Mouse (Mus musculus): ENCODE data around the gene Btc.

Btc gene

DNA sequence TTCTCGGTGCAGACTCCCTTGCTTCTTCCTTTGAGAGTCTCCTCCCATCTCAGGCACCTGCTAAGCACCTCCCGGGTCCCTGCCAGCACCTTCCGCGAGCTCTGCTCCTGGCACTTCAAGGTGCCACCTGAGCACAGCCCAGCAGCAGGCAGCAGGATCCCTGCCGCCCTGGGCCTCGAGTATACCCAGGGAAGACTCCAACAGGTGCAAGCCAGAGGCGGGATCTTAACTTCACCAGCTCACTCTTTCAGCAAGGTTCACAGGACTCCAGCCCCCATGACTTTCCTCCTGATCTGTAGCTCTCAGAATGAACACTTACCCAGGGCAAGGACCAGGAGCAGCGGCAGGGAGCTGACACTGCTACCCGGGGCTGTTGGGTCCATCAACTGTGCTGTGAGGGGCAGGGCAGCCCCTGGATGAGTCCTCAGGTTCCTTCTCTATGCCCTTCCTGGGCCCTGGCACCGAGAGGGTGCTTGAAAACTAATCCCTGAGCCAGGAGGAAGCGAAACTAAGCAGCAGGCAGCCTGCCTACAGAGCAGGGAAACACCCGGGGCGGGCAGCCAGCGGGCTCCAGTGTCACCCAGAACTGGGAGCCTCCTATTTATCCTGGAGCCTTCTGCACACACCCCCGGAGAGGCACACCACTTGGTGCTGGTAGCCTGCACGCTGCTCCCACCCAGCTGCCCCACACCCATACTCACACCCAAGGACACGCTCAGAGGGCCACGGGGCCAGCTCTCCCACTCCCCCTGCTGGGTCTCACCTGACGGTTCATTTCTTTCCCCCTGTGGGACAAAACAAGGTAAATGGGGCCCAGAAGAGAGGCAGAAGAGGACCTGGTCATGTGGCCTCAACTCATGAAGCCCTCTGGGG, at the start of gene Btc:
Gene Btc (minus strand): TSS at position 656 of the 873 bp plus-strand sequence.
- DNase-seq (ENCODE audit: low spot score): peak; percentile 31

DNA sequence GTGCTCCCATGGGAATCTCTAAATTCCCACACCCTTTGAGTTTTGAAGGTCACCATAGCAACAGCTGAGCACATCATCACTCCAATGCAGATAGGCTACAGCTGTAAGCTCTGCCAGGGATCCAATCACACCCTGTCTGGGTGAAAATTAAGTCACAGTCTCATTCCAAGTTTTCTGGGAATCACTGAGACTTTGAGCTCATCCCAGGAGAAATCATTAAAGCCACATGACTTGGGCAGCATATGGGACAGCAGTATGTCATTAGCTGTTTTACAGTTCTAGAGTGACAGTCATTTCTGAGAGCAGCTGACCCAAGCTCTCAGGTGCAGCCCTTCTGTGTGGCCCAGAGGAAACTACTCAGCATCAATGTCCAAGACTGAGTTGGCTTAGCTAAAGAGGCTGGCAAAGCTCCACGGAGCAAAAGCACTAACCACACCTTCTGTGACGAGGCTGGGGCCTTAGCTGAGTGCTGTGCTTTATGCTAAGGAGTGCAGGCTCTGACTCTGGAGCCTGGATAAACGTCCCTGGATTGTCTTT, 42.3 kb upstream of the Btc start:
- no peak for DNase-seq (ENCODE audit: low spot score)

DNA sequence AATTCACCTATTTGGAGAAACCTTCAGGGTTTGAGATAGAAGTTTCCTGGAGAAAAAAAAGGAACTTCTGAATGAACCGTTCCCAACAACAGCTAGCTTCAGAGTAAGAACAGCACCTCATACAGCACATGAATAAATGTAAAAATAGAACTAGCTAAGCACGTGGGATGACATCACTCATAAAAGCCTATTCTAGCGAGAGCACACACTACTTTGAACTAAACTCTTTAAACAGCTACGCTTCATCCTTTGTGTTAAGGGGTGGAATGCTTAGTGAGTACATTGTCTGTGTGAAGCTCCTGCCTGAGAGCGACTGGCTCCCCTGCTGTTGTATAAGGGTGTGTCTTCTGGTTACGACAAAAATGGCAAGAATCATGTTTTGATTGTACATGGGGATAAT, 33.8 kb upstream of the Btc start:
- DNase-seq (ENCODE audit: low spot score): no peak

DNA sequence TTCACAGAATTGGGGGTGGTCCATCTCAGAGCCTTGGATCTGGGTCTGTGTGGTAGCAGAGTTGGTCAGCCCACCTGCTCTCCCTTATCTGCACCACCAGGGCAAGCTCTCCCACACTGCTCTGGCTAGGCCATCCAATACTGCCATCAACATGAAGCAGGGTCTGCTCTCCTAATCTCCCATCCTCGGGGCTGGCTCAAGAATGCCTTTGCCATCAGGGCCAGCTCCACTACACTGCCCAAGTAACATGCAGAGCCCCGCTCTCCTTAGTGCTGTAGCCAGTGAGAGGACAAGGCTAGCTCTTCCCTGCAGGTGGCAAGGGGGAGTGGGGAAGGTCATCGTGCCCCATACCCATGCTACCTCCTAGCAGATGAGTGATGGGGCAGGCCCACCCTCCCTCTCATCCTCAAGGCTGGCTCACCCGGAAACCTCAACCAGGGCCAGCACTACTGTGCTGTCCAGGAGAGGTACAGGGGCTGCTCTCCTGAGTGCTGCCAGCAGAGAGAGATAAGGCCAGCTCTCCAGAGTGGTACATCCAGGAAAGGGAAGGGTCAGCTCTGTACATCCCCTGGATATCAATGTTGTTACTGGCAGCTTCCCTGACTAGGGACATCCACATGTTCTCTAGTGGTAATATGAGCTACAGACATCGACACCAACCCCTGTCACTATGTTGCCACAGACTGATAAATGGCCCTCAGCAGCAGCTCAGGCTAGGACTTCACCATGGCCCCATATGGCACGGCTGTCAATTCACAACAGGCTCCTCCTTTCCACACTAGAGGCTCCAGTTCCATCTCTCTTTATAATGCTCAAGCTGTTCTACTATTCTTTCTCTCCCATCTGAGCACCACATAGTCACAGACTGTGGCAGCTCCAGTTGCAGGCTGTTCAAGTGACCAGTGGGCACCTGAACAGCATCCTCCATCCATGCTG, 32.2 kb upstream of the Btc start:
- DNase-seq (ENCODE audit: low spot score): no peak

DNA sequence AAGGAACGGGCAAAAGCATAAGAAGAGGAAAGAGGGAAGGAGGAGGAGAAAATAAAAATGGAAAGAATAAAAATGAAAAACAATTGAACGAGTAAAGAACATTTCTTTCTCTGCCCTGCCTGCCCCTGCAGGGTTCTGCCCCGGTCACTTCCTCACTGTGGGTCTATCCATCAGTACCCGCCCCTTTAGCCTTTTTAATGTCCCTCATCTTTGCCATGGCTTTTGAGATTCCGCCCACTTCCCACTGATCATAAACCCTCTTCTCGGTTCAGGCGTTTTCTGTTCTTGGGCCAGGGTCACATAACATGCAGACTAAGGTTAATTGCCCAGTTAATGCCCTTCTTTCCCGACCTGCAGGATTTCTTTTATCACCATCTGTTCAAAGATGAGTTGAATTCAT, 25.8 kb upstream of the Btc start:
- DNase-seq (ENCODE audit: low spot score): no peak

DNA sequence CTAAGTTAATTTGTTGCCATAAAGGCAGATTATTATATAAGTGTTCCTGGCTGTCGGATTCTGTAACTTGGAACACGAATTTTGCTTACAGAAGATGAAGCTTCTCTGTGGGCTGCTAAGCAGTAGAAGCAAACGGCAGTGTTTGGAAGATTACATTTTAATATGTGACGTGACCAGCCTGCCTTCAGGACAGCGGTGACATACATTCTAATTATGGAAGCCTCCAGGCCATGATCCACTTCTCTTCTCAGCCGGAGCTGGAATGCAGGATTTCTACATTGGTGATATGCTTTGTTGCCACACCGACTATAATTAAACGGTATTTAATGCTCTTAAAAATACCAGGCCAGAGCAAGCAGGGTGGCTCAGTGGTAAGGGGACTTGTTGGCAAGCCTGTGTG, 11.0 kb upstream of the Btc start:
- no peak for DNase-seq (ENCODE audit: low spot score)

DNA sequence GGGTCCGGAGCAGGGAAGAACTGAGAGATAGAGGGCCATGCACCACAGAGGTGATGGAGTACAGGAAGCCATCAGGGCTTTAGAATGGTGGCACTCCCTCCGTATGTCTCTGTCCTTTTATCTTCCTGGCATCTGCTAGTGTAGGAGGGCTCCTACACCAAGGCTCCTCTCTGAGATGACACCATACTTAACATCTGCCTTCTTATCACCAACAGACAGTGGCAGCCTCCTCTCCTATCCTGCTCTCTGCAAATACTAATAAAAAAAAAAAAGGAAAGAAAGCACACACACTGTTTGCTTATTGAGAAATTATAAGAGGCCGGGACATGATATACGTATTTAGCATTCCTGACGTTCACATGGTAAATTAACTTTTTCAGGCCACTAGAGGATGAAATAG, 1.5 kb upstream of the Btc start:
- no peak for DNase-seq (ENCODE audit: low spot score)

DNA sequence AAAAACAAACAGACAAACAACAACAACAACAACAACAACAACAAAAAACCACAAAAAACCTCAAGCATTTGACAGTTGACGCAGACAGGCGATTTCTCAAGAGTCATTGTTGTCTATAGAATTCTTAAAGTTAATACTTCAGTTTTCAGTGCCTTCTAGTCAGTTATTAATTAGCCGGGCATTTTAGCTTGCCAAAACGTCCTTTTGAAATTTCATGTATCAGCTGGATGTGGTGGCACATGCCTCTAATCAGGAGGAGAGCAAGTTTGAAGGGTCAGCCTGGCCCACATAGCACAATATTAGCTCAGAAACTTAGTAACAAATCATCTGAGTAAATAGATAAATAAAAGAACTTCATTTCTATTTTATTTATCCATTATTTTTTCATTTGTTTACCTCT, 487 bp upstream of the Btc start:
- no peak for DNase-seq (ENCODE audit: low spot score)

DNA sequence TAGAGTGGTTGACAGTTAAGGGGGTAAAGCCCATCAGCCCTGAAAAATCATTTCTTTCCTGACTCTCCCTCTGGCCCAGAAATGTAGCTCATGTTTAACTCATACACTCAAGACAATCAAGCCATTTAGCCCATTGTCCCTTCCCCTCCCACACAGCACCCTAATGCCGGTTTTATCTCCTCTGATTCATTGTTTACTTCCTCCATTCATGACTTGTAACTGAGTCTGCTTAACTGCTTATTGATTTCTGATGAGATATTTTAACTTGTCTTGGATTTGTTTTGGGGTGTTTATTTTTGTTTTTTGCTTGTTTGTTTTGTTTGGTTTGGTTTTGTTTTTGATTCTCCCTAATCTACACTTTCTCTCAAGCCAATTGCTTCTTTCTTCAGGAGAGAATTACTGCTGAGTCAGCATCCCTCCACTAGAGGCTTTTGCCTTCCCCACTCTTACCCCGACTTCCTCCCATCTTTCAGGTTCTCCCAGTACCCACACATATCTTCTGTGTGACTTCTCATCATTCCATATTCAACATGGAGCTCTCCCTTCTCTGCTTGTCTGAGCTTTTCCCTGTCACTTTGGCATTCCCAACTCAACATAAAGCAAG, 2.2 kb downstream of the Btc start:
- no peak for DNase-seq (ENCODE audit: low spot score)

DNA sequence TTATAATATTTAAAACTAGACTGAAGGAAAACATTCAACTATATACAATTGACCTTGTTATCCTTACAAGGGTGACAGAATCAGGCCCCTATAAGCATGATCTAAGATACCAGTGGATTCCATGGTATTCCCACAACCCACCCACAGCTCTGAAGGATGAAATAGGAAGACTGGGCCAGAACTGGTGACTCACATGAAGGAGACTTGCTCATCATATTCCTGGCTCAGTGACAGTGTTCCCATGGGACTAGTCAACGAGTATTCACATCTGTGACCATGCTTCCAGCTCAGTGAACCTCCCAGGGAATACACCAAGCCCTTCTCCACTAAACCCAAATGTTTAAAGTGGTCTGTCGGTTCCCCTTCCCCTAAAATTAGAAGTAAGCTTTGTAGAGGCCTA, 27.3 kb downstream of the Btc start:
- no peak for DNase-seq (ENCODE audit: low spot score)

DNA sequence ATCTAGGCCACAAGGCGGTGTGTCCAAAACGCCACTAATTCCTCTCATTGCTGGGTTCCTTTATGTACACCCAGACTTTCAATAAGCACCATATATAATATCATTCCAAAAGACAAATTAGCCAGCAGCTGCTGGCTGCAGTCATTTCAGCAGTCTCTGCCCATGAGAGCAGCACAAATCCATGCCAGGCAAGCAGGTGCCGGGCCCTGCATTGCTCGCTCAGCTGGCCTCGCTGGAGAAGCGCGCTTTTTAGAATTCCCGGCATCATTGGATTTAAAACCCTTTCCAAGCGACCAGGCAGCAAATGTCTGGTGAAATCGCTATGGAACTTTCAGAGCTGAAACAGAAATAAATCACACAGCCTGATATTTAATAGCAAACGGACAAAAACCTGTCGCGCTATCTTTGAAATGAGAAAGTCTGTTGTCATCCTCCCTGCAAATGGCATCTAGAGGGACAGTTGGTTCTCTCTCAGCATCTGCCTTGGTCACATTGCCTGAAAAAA, 34.7 kb downstream of the Btc start:
- no peak for DNase-seq (ENCODE audit: low spot score)

DNA sequence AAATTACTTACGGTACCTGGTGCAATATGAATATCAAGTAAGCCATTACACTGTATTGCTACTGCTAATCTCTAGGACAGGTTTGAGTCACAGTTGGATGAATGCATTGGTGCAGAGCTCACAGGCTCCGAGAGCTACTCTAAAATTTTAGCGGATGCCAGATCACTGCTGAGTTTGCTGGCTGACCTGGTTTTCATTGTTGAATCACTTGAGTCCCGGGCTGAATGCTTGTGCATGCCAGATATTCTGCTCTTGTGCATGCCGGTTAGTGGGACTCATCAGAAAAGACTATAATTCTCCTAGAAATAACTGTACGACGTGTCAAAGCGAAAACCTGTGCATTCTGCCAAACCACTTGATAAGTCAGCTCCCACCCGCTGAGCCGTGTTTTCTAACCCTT, 35.9 kb downstream of the Btc start:
- DNase-seq (ENCODE audit: low spot score): no peak

DNA sequence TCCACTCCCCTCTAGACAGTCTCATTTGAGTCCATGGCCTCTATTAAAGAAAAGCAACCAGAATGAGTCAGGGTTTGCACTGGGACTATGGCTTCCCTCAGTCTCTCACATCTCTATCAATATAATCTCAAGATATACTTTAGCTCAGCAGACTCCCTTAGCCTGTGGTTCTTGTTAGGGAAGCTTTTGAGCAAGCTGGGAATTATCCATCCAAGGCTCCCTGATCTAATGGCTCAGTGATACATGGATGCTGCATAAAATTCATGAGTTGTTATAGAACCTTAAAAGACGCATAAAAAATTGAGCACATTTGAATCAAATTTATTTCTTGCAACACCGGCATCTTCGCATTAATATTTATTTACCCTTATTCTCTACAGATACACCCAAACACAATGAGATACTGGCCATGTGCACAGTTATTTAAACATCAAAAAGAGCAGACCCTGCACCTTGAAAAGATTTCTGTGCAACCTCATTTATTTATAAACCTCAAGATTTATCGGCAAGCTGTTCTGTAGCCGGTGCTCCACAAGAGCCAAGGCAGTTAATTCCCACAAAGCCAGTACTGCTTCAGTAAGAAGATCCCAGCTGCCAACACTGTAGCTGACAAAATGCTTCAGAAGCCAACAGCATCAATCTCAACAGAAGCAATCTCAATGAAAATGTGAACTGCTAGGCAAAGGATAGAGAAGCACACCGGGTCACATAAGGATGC, 39.4 kb downstream of the Btc start:
- no peak for DNase-seq (ENCODE audit: low spot score)

DNA sequence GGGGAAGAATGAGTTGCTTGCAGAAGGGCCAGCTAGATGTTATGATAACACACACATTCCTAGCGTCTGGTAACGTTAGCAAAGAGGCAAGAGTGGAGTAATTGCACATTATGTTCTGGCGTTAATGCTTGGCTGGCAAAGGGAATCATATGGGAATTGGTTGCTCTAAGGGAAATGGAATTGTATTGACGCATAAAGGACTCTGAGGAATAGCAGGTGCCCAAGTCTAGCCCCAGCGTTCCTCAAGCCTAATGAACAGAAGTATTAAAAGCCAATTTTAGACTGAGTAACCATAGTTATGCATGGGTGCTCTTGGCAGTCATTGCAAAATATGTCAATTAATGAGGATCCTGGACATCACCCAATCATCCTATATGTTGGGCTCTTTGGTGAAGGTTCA, 50.1 kb downstream of the Btc start:
- no peak for DNase-seq (ENCODE audit: low spot score)

DNA sequence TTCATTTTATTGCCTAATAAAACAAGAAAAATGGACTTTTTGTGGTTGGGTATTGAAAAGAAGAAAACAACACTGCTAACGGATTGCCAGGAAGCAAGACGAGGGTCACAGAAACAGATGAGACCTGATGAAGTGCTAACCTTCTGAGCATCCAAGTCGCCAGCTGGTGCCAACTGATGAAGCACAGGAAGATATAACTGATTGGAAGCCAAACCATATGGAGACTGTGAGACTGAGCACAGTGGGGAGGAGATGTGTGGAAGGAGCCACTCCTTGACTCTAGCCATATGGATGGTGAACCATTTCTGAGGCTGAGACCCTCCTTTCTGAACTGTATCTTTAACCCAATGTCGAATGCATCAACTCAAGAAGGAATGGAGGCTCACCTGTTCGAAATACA, 57.1 kb downstream of the Btc start:
- no peak for DNase-seq (ENCODE audit: low spot score)

DNA sequence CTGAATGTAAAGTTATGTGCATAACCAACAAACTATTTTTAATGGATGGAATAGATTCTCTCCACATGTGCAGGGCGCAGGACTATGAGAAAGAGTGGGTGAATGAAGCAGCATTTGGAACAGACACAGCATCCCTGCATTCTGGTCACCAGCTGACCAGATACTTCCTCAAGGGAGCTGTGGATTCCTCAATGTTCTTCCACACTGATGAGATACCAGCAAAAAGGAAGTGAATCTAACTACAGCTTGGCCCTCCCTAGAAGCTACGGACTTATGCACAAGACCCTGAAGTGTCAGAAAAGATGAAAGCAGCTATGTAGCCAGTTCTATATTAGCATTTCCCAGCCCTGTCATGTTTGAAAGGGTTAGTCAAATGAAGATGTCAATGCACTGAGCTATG, 57.7 kb downstream of the Btc start:
- no peak for DNase-seq (ENCODE audit: low spot score)

DNA sequence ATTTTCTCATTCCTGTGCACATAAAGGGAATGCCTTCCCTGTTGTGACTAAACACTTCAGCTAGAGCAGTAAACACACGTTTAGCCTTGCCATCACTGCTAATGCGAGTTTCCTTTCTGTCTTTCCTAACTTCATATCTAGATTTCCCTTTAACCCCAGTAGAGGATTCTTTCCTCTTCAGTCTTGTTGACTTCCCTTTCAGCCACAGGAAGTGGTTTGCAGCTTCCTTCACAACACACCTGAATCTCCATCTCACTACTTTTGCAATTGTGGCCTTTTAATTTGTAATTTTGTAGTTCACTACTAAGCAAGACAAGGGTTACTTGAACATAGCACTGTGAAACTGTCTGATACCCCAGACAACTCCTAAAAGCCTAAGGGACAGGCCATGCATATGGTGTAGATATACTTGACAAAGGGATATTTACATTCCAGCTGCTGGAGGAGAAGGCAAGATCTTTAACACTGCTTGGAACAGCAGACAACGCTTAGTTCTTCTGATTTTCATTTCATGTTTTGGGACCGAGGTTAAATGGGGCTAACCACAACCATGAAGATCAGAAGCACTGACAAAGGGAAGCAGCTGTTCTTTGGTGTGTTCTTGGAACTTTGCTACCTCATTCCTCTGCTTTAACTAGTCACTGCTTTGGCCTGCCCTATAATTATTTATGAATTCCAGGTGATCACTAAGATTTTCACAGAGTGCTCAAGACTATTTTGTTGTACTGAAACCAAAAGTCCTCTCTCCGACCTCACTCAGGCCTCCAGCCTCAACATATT, 60.6 kb downstream of the Btc start:
- DNase-seq (ENCODE audit: low spot score): no peak

DNA sequence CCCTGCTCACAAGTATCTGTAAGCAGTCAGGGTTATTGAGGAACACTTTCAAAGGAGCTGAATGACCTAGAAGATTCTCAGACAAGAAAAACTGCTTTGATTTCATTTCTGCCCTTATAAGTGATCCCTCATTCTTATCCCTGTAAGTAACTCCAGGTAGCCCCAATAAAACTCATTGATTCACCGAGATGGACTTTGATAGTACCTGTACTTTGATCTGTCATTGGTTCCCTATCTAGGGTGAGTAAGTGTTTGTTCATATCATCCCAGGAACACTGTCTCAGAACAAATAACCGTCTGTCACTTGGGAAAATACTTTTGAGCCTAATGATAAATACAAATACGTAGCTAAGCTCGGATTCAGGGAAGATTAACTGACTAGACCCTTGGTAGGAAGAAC, 68.6 kb downstream of the Btc start:
- DNase-seq (ENCODE audit: low spot score): no peak

DNA sequence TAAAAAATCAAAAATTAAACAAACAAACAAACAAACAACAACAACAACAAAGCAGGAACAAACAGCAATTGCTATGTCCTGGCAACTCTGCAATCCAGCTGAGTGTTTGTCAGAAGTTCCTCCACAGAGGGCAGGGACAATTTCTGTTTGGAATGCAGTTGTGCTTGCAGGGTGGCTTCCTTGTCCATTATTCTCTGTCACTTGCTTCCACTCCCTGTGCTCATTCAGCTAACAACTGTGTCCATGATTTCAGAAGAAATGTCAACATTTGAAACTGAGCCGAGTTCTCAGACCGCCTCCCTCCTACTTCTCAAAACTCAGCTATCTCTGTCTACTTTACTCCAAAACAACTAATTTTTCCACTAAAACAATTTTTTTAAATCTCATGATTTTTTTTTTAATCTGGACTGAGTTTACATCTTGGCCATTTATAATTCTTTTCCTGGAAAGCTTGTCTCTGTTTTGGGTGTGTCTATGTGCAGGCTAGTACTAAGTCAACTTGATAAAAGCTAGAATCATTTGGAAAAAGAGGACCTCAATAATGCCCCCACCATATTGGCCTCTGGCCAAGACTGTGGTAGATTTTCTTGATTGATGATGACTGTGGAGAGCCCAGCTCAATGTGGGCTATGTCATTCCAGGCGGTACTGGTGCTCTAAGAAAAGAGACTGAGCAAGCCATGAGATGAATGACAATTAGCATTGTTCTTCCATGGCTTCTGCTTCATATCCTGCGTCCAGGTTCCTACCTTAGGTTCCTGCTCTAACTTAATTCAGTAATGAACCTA, 70.5 kb downstream of the Btc start:
- no peak for DNase-seq (ENCODE audit: low spot score)

DNA sequence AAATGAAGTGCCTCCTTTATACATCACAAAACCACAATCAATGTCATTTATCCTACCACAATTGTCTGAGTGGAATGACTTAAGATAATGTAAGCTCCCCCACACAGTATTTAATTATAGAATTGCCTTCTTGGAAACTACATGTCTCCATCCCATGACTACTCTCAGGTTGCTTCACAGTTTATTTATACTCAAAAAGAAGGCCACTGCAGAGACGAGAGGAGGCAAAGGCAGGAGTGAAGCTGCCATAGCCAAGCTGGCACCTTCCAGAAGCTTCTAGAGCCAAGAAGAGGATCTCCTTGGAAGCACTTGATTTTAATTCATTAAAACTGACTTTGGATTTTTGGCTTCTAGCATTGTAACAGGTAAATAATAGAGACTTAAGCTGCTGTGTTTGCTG, 81.0 kb downstream of the Btc start:
- no peak for DNase-seq (ENCODE audit: low spot score)
